In genomic region chr10:128504641-128505370, GRCm38 (mm10) we compare ENCODE assay signal across 10 mouse cellular contexts. TPM values are rescaled to one million over a fixed set of nuclear protein-coding genes. Genes with fewer than 3 reads are reported as not detected.
A peak's percentile ranks its signal among the peaks of the same experiment; 100 is the strongest.
DNase-seq lines count a peak whose midpoint lies in the region; ATAC-seq and TF ChIP-seq lines count a peak whose summit lies in the region.
"Had no signal": no experiment of that assay in that cellular context is flagged by ENCODE, and none has a peak within 500 bp of the region (broad histone marks: within the 10 kb centered on the region; RNA-seq: fewer than 3 reads in every experiment).

No protein-coding gene starts in this region.

- WGBS in kidney, embryonic 16.5 days = 69% methylated on average over 9 of the region's 9 CpGs
- WGBS in kidney, embryonic 15.5 days = 63% methylated on average over 9 of the region's 9 CpGs
- 61% methylated on average over 9 of the region's 9 CpGs for whole genome bisulfite sequencing in intestine, embryonic 15.5 days

- TF ChIP-seq RAD21 in MEL (IDR thresholded peaks at IDR 0.05; ENCODE audit: low read depth, low read length) = no peak

- H3K36me3 ChIP-seq in kidney, embryonic 16.5 days (ENCODE audit: insufficient read depth, low read length) = no peaks in the 10 kb centered on the region
- H3K36me3 ChIP-seq in kidney, embryonic 15.5 days = peaks cover 1% of the 10 kb centered on the region
- peaks cover 0 to 20% of the 10 kb centered on the region in 2 experiments; a peak in 2 of 4 replicates for H3K36me3 ChIP-seq in MEL (ENCODE audit: control insufficient read depth in 1 of 2, insufficient read depth in 2 of 2, low read length in 2 of 2)
- H3K36me3 ChIP-seq in intestine, embryonic 15.5 days = no peaks in the 10 kb centered on the region

- H3K4me3 ChIP-seq in kidney, embryonic 16.5 days (ENCODE audit: low read length) = no peak overlapping the region
- no peak overlapping the region for H3K4me3 ChIP-seq in kidney, embryonic 15.5 days (replicated peaks)
- H3K4me3 ChIP-seq in MEL (ENCODE audit: control insufficient read depth in 1 of 2, insufficient read depth in 1 of 2, low read depth in 2 of 2, low read length in 2 of 2) = peak overlapping the region; percentile 7 to 14
- H3K4me3 ChIP-seq in intestine, embryonic 15.5 days (replicated peaks) = no peak overlapping the region
- H3K4me3 ChIP-seq: hindbrain, embryonic 10.5 days had no signal

- no peaks in the 10 kb centered on the region for H3K79me2 ChIP-seq in MEL (ENCODE audit: control insufficient read depth, insufficient read depth, low read length, poor library complexity)

- no peaks in the 10 kb centered on the region for H3K27me3 ChIP-seq in kidney, embryonic 16.5 days (ENCODE audit: insufficient read depth, low read length)
- no peaks in the 10 kb centered on the region for H3K27me3 ChIP-seq in kidney, embryonic 15.5 days
- H3K27me3 ChIP-seq in MEL (ENCODE audit: control insufficient read depth in 1 of 2, insufficient read depth in 2 of 2, low read length in 2 of 2) = no peaks in the 10 kb centered on the region
- no peaks in the 10 kb centered on the region for H3K27me3 ChIP-seq in intestine, embryonic 15.5 days (replicated peaks)

- H3K4me2 ChIP-seq in kidney, embryonic 16.5 days (replicated peaks; ENCODE audit: low read depth, low read length) = no peak overlapping the region
- no peak overlapping the region for H3K4me2 ChIP-seq in kidney, embryonic 15.5 days
- H3K4me2 ChIP-seq in intestine, embryonic 15.5 days (replicated peaks) = no peak overlapping the region

- peak in 1 of 2 experiments; percentile 60; a peak in 2 of 4 replicates for TF ChIP-seq POLR2A in MEL (IDR thresholded peaks at IDR 0.05; ENCODE audit: control insufficient read depth in 1 of 2, insufficient read depth in 1 of 2, low read depth in 1 of 2, low read length in 2 of 2, poor library complexity in 1 of 2)

- H3K9ac ChIP-seq in kidney, embryonic 16.5 days (replicated peaks; ENCODE audit: low read length) = 0 out of 2 replicates have a peak overlapping the region, but pooled peaks have one; percentile 29
- no peak overlapping the region for H3K9ac ChIP-seq in kidney, embryonic 15.5 days
- H3K9ac ChIP-seq in MEL (ENCODE audit: control insufficient read depth, low read depth, low read length, poor library complexity, severe bottlenecking) = peak overlapping the region; percentile 48
- no peak overlapping the region for H3K9ac ChIP-seq in intestine, embryonic 15.5 days

- H3K9me3 ChIP-seq in kidney, embryonic 16.5 days (ENCODE audit: low read length) = no peaks in the 10 kb centered on the region
- H3K9me3 ChIP-seq in kidney, embryonic 15.5 days (replicated peaks) = no peaks in the 10 kb centered on the region
- H3K9me3 ChIP-seq in MEL (replicated peaks; ENCODE audit: insufficient read depth, low read length) = no peaks in the 10 kb centered on the region
- H3K9me3 ChIP-seq in intestine, embryonic 15.5 days = no peaks in the 10 kb centered on the region
- H3K9me3 ChIP-seq: hindbrain, embryonic 10.5 days had no signal

- no peak overlapping the region for H3K27ac ChIP-seq in kidney, embryonic 16.5 days (ENCODE audit: low read length)
- no peak overlapping the region for H3K27ac ChIP-seq in kidney, embryonic 15.5 days
- H3K27ac ChIP-seq in MEL (ENCODE audit: control insufficient read depth, low read depth, low read length) = peak overlapping the region; percentile 78
- H3K27ac ChIP-seq in intestine, embryonic 15.5 days = no peak overlapping the region
- H3K27ac ChIP-seq: hindbrain, embryonic 10.5 days had no signal

- no peak for TF ChIP-seq CTCF in MEL (IDR thresholded peaks at IDR 0.05 in 2 of 3, conservative IDR thresholded peaks at IDR 0.05 in 1 of 3; ENCODE audit: control insufficient read depth in 1 of 3, insufficient read depth in 1 of 3, low read depth in 2 of 3, low read length in 3 of 3, poor library complexity in 1 of 3, severe bottlenecking in 1 of 3)

- peaks cover 7% of the 10 kb centered on the region; the same call in 1 of the 2 replicates for H3K4me1 ChIP-seq in kidney, embryonic 16.5 days (ENCODE audit: insufficient read depth, low read length)
- peaks cover 12% of the 10 kb centered on the region for H3K4me1 ChIP-seq in kidney, embryonic 15.5 days
- peaks cover 11 to 21% of the 10 kb centered on the region in 2 experiments for H3K4me1 ChIP-seq in MEL (ENCODE audit: control insufficient read depth in 1 of 2, insufficient read depth in 2 of 2, low read length in 2 of 2)
- H3K4me1 ChIP-seq in intestine, embryonic 15.5 days (replicated peaks) = peaks cover 11% of the 10 kb centered on the region
- H3K4me1 ChIP-seq: hindbrain, embryonic 10.5 days had no signal

- no peak for ATAC-seq in kidney, embryonic 16.5 days (ENCODE audit: low FRiP score, low TSS enrichment)
- no peak for ATAC-seq in kidney, embryonic 15.5 days (replicated peaks; ENCODE audit: low FRiP score)
- 0 out of 2 replicates have a peak, but pooled peaks have one; percentile 9 for ATAC-seq in intestine, embryonic 15.5 days
- peak; percentile 85 for ATAC-seq in megakaryocyte progenitor cell, adult 5-6 weeks (replicated peaks; ENCODE audit: poor library complexity)

- DNase-seq in MEL (ENCODE audit: low read depth, low spot score) = peak; percentile 85
- no peak for DNase-seq in kidney, adult 18-20 months
- no peak for DNase-seq in adrenal gland, adult (ENCODE audit: inconsistent age in 2 of 2, low spot score in 1 of 2)
- no peak for DNase-seq in Muller cell, postnatal 12 days (ENCODE audit: inconsistent ontology term)
- DNase-seq: right cerebral cortex, adult 18-20 months had no signal

- peak; percentile 64 to 77 for TF ChIP-seq EP300 in MEL (IDR thresholded peaks at IDR 0.05; ENCODE audit: low read depth in 1 of 2, low read length in 2 of 2)

TF ChIP-seq in MEL, 35 proteins besides CTCF, POLR2A, EP300 and RAD21 (continues in another document):
- TF ChIP-seq MAZ (IDR thresholded peaks at IDR 0.05; ENCODE audit: low read depth, low read length) = 0 out of 2 replicates have a peak, but pooled peaks have one; percentile 45
- 0 out of 2 replicates have a peak, but pooled peaks have one; percentile 26 for TF ChIP-seq HCFC1 (IDR thresholded peaks at IDR 0.05; ENCODE audit: low read depth, low read length)
- peak; percentile 32; the same call in 1 of the 2 replicates for TF ChIP-seq BHLHE40 (IDR thresholded peaks at IDR 0.05; ENCODE audit: borderline replicate concordance, low read depth, low read length)
- peak; percentile 80 for TF ChIP-seq MAX (IDR thresholded peaks at IDR 0.05; ENCODE audit: low read length)

RNA-seq across cellular contexts. Expression of gene Myl6b, which starts 6.3 kb away (rescaled TPM):
- polyA plus RNA-seq in kidney, embryonic 16.5 days (2015; fragmentation: Nextera tagmentation; extraction: Ambion mirVana) = 4.2 and 5.7 TPM in 2 replicates
- 4.2 and 4.7 TPM in 2 replicates for polyA plus RNA-seq in kidney, embryonic 15.5 days (2015; fragmentation: Nextera tagmentation; extraction: Ambion mirVana)
- 1.8 and 2.6 TPM in 2 replicates for total RNA-seq in MEL (2012; rRNA removed)
- 10 to 100 TPM in 1 of 2 experiments, not detected in 1; 18.8 TPM for polyA plus RNA-seq in MEL (2012; ENCODE audit: insufficient read depth in 1 of 2, insufficient read length in 2 of 2, low read depth in 1 of 2, low replicate concordance in 2 of 2, missing spikeins in 1 of 2)
- polyA plus RNA-seq in intestine, embryonic 15.5 days (2015; fragmentation: Nextera tagmentation; extraction: Ambion mirVana) = 2.4 and 2.7 TPM in 2 replicates
- 7.6 and 7.8 TPM in 2 replicates for total RNA-seq in megakaryocyte progenitor cell, adult 5-6 weeks (2015)
- 0.64 and 1.7 TPM in 2 replicates for total RNA-seq in megakaryocyte progenitor cell, adult 5-6 weeks (2017)

RNA-seq across cellular contexts. Expression of gene Myl6, which starts 10.9 kb away (rescaled TPM):
- 1,255 and 1,413 TPM in 2 replicates for polyA plus RNA-seq in kidney, embryonic 16.5 days (2015; fragmentation: Nextera tagmentation; extraction: Ambion mirVana)
- polyA plus RNA-seq in kidney, embryonic 15.5 days (2015; fragmentation: Nextera tagmentation; extraction: Ambion mirVana) = 1,170 and 1,259 TPM in 2 replicates
- total RNA-seq in MEL (2012; rRNA removed) = 560 and 589 TPM in 2 replicates
- polyA plus RNA-seq in MEL (2012; ENCODE audit: insufficient read depth in 1 of 2, insufficient read length in 2 of 2, low read depth in 1 of 2, low replicate concordance in 2 of 2, missing spikeins in 1 of 2) = 100 to 1,000 TPM in 1 of 2 experiments, not detected in 1; 399 TPM
- 1,676 and 1,825 TPM in 2 replicates for polyA plus RNA-seq in intestine, embryonic 15.5 days (2015; fragmentation: Nextera tagmentation; extraction: Ambion mirVana)
- 760 and 847 TPM in 2 replicates for total RNA-seq in megakaryocyte progenitor cell, adult 5-6 weeks (2015)
- 1,168 and 1,230 TPM in 2 replicates for total RNA-seq in megakaryocyte progenitor cell, adult 5-6 weeks (2017)

RNA-seq across cellular contexts. Expression of gene Esyt1, which starts 20.9 kb away (rescaled TPM):
- polyA plus RNA-seq in kidney, embryonic 16.5 days (2015; fragmentation: Nextera tagmentation; extraction: Ambion mirVana) = 23.2 and 24.2 TPM in 2 replicates
- 19.4 and 22.8 TPM in 2 replicates for polyA plus RNA-seq in kidney, embryonic 15.5 days (2015; fragmentation: Nextera tagmentation; extraction: Ambion mirVana)
- total RNA-seq in MEL (2012; rRNA removed) = 35.1 and 35.9 TPM in 2 replicates
- 10 to 100 TPM; 53.4 to 57.0 TPM for polyA plus RNA-seq in MEL (2012; ENCODE audit: insufficient read depth in 1 of 2, insufficient read length in 2 of 2, low read depth in 1 of 2, low replicate concordance in 2 of 2, missing spikeins in 1 of 2)
- polyA plus RNA-seq in intestine, embryonic 15.5 days (2015; fragmentation: Nextera tagmentation; extraction: Ambion mirVana) = 28.4 and 29.3 TPM in 2 replicates
- total RNA-seq in megakaryocyte progenitor cell, adult 5-6 weeks (2015) = 41.2 and 48.4 TPM in 2 replicates
- 77.6 and 85.1 TPM in 2 replicates for total RNA-seq in megakaryocyte progenitor cell, adult 5-6 weeks (2017)

RNA-seq across cellular contexts. Expression of gene Zc3h10, which starts 42.8 kb away (rescaled TPM):
- 16.2 and 16.6 TPM in 2 replicates for polyA plus RNA-seq in kidney, embryonic 16.5 days (2015; fragmentation: Nextera tagmentation; extraction: Ambion mirVana)
- 16.2 and 17.7 TPM in 2 replicates for polyA plus RNA-seq in kidney, embryonic 15.5 days (2015; fragmentation: Nextera tagmentation; extraction: Ambion mirVana)
- 14.2 and 14.6 TPM in 2 replicates for total RNA-seq in MEL (2012; rRNA removed)
- polyA plus RNA-seq in MEL (2012; ENCODE audit: insufficient read depth in 1 of 2, insufficient read length in 2 of 2, low read depth in 1 of 2, low replicate concordance in 2 of 2, missing spikeins in 1 of 2) = 10 to 100 TPM in 1 of 2 experiments, not detected in 1; 17.3 TPM
- polyA plus RNA-seq in intestine, embryonic 15.5 days (2015; fragmentation: Nextera tagmentation; extraction: Ambion mirVana) = 14.5 and 15.2 TPM in 2 replicates
- 5.9 and 6.7 TPM in 2 replicates for total RNA-seq in megakaryocyte progenitor cell, adult 5-6 weeks (2015)
- 10.2 and 13.3 TPM in 2 replicates for total RNA-seq in megakaryocyte progenitor cell, adult 5-6 weeks (2017)

RNA-seq across cellular contexts. Expression of gene Rpl41, which starts 44.3 kb away (rescaled TPM):
- 3,659 and 3,733 TPM in 2 replicates for polyA plus RNA-seq in kidney, embryonic 16.5 days (2015; fragmentation: Nextera tagmentation; extraction: Ambion mirVana)
- polyA plus RNA-seq in kidney, embryonic 15.5 days (2015; fragmentation: Nextera tagmentation; extraction: Ambion mirVana) = 4,214 and 4,446 TPM in 2 replicates
- total RNA-seq in MEL (2012; rRNA removed) = 6,649 and 6,931 TPM in 2 replicates
- polyA plus RNA-seq in MEL (2012; ENCODE audit: insufficient read depth in 1 of 2, insufficient read length in 2 of 2, low read depth in 1 of 2, low replicate concordance in 2 of 2, missing spikeins in 1 of 2) = over 10,000 TPM in 1 of 2 experiments, 100 to 1,000 TPM in 1; 274 to 10,905 TPM
- 3,667 and 3,915 TPM in 2 replicates for polyA plus RNA-seq in intestine, embryonic 15.5 days (2015; fragmentation: Nextera tagmentation; extraction: Ambion mirVana)
- 3,654 and 3,864 TPM in 2 replicates for total RNA-seq in megakaryocyte progenitor cell, adult 5-6 weeks (2015)
- 3,114 and 3,805 TPM in 2 replicates for total RNA-seq in megakaryocyte progenitor cell, adult 5-6 weeks (2017)

Comparison
In these comparisons a context has a peak if more than half of its experiments do, and no peak if none do; other contexts are left out.
1. H3K9ac ChIP-seq: peak in kidney, embryonic 16.5 days (single experiment) and MEL (single experiment); none in kidney, embryonic 15.5 days (single experiment) and intestine, embryonic 15.5 days (single experiment).
2. ATAC-seq: peak in intestine, embryonic 15.5 days (single experiment) and megakaryocyte progenitor cell, adult 5-6 weeks (single experiment); none in kidney, embryonic 16.5 days (single experiment) and kidney, embryonic 15.5 days (single experiment).
3. H3K4me3 ChIP-seq: peak in MEL (2 of 2); none in kidney, embryonic 16.5 days (single experiment), kidney, embryonic 15.5 days (single experiment) and intestine, embryonic 15.5 days (single experiment).